Mouse (Mus musculus) left cerebral cortex, postnatal 36 days (tissue): ENCODE results near the gene Olfr905. TPM values are rescaled to one million over a fixed set of nuclear protein-coding genes. Genes with fewer than 3 reads are reported as not detected.

ENCODE experiments used
- DNase-seq, 2 experiments: peaks; one replicate each; pipeline ENCODE4 v3.0.0; 2021 to 2022; ENCODE audit warnings: low spot score in 2 of 2, mixed read lengths in 1 of 2
- intact Hi-C: fragments of 180-260 bp; cut with DNase I; formaldehyde crosslinking; loops from one replicate; pipeline ENCODE4 v1.15.1; 2025
- total RNA-seq, 2 experiments: library from RNA; stranded (reverse); gene quantifications; 2 replicates each; pipeline ENCODE4 v1.2.3; 2021

The Olfr905 gene
- total RNA-seq: not detected

GRCm38 (mm10) chr9:38470807-38471206, at the start of gene Olfr905:
Olfr905 (plus strand) TSS chr9:38471107.
- intact Hi-C loops: no loop called here

GRCm38 (mm10) chr9:38423801-38424200, 47.1 kb upstream of the Olfr905 start:
- intact Hi-C loops: no loop called here

More at GRCm38 (mm10) chr9:38470807-38471206, at the start of gene Olfr905:
- DNase-seq: no peak

GRCm38 (mm10) chr9:38427026-38427425, 43.9 kb upstream of the Olfr905 start:
- intact Hi-C loops: no loop called here
- no peak for DNase-seq

More at GRCm38 (mm10) chr9:38423801-38424200, 47.1 kb upstream of the Olfr905 start:
- DNase-seq: no peak

DNA sequence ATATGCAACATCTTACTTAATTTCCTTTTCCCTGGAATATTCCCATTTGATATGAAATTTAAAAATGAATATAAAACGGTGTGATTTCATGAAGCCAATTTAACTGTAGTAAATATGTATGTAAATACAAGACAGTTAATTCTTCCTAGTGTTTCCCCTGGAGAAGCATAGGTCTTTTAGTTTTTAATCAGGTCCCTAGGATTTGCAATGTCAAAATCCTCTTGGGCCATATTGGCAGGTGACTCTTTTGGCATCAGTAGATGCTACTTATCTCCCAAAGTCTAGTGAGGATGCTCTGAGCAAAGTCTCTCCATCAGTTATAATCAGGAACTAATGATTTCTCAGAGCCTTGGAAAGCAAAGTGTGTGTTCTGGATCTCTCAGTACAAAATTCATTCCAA, 41.8 kb upstream of the Olfr905 start, which contains the start of gene Olfr901:
TSS of gene Olfr901 (plus strand) at position 301 of the 400 bp plus-strand sequence.
- intact Hi-C loops: no loop called here
- no peak for DNase-seq

- intact Hi-C loops: no loop called here
- DNase-seq: no peak
These were observed 23.6 kb upstream of the Olfr905 start, which contains the start of gene Olfr902 for GRCm38 (mm10) chr9:38447352-38447751. Olfr902 (plus strand) TSS chr9:38447652.

DNA sequence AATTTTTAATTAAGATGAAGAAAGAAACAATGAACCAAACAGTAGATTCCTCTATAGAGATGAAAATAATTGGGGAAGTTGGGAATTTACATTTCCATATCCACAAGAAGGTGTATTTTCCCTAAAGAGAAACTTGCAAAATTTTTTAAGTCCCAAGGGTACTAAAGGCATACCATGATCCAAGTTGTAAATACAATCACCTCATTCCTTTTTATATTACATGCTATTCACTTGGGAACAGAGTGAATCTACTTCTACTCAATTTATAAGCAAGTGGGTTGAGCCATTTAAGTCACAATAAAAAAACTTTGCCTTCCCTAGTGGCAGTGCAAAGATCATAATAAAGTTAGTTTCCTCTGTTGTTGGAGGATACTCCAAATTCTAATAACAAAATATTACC, 8.1 kb upstream of the Olfr905 start, which contains the start of gene Olfr904:
TSS of gene Olfr904 (plus strand) at position 301 of the 400 bp plus-strand sequence.
- DNase-seq: no peak
- intact Hi-C loops: no loop called here

DNA sequence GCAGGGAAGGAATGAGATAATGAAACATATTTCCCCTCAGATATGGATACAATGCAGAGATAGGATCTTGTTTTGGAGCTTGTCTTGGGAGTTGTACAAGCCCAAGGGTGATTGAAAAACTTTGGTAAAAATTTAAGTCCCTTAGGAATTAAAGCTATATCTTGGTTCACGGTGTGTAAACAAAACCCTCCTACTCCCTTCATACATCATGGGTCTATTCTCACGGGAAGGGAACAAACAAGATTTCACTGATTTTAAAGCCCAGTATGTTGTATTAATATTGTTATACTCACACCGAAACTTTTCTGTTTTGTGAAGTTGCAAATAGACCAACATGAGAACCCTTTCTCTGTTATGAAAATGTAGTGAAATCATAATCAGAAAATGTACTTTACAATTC, 15.9 kb downstream of the Olfr905 start, which contains the start of gene Olfr906:
TSS of gene Olfr906 (plus strand) at position 301 of the 400 bp plus-strand sequence.
- intact Hi-C loops: no loop called here
- no peak for DNase-seq

GRCm38 (mm10) chr9:38495501-38495900, 24.6 kb downstream of the Olfr905 start, which contains the start of gene Olfr907:
Olfr907 (plus strand) TSS chr9:38495801.
- no peak for DNase-seq
- intact Hi-C loops: no loop called here

DNA sequence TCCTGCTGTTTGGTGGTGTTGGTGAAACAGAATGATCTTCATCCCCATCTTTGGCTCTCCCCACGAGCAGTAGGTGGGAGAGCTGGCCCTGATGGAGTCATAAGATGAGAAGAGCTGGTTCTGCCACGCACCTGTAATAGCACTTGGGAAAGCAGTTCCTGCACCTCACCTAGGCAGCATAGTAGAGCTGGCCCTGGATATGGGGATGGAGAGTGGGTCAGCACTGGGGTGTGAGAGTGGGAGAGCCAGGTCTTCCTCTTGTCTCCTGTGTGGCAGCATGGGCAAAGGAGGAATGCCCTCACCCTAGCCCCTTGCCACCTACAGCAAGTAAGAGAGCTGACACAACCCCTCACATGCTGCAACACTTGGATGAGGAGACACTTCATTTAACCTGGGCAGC, 41.4 kb downstream of the Olfr905 start:
- intact Hi-C loops: no loop called here
- no peak for DNase-seq

- intact Hi-C loops: no loop called here
- DNase-seq: no peak
These were observed 50.4 kb downstream of the Olfr905 start, which contains the start of gene Olfr911-ps1 for GRCm38 (mm10) chr9:38521280-38521679. Olfr911-ps1 (plus strand) TSS chr9:38521580.

Other genes with a start within 250 kb of the Olfr905 start
- not detected for gene Olfr143, start 218.3 kb upstream of the Olfr905 start, total RNA-seq
- not detected for gene Olfr895, start 203.3 kb upstream of the Olfr905 start, total RNA-seq
- not detected for gene Olfr896-ps1, start 180.0 kb upstream of the Olfr905 start, total RNA-seq
- not detected for gene Olfr25, start 142.0 kb upstream of the Olfr905 start, total RNA-seq
- gene Olfr898, start 122.7 kb upstream of the Olfr905 start, total RNA-seq: not detected
- gene Olfr250, start 104.2 kb upstream of the Olfr905 start, total RNA-seq: not detected
- gene Olfr251, start 94.0 kb upstream of the Olfr905 start, total RNA-seq: not detected
- gene Olfr147, start 69.4 kb upstream of the Olfr905 start, total RNA-seq: not detected
- not detected for gene Olfr901, start 41.7 kb upstream of the Olfr905 start, total RNA-seq
- not detected for gene Olfr902, start 23.5 kb upstream of the Olfr905 start, total RNA-seq
- gene Olfr904, start 8.0 kb upstream of the Olfr905 start, total RNA-seq: not detected
- gene Olfr906, start 16.0 kb downstream of the Olfr905 start, total RNA-seq: not detected
- gene Olfr907, start 24.7 kb downstream of the Olfr905 start, total RNA-seq: not detected
- not detected for gene Olfr911-ps1, start 50.5 kb downstream of the Olfr905 start, total RNA-seq
- not detected for gene Olfr910, start 66.7 kb downstream of the Olfr905 start, total RNA-seq
- gene Olfr912, start 109.1 kb downstream of the Olfr905 start, total RNA-seq: not detected
- not detected for gene Olfr913, start 121.7 kb downstream of the Olfr905 start, total RNA-seq
- not detected for gene Olfr914, start 134.0 kb downstream of the Olfr905 start, total RNA-seq
- not detected for gene Olfr916, start 188.8 kb downstream of the Olfr905 start, total RNA-seq
- gene Olfr917, start 194.7 kb downstream of the Olfr905 start, total RNA-seq: not detected
- not detected for gene Olfr918, start 203.5 kb downstream of the Olfr905 start, total RNA-seq
- gene Olfr919, start 232.6 kb downstream of the Olfr905 start, total RNA-seq: not detected
- gene Vwa5a, start 247.2 kb downstream of the Olfr905 start, total RNA-seq: 1 to 10 TPM; 7.9 to 8.0 TPM